Mouse (Mus musculus): ENCODE data around the gene Il23r. TPM values are rescaled to one million over a fixed set of nuclear protein-coding genes. Genes with fewer than 3 reads are reported as not detected.

Gene Il23r
- polyA plus RNA-seq, 1 experiment from 2014 or later: not detected

GRCm38 (mm10) chr6:67415276-67415675, 76.4 kb downstream of the Il23r start:
- Histone ChIP-seq H3K9ac (no peak overlapping the region), H3K27ac (no peak overlapping the region), H3K36me3 (no peaks in the 10 kb centered on the region), H3K4me3 (no peak overlapping the region), H3K27me3 (no peaks in the 10 kb centered on the region), H3K4me2 (replicated peaks) (no peak overlapping the region), H3K9me3 (replicated peaks) (no peaks in the 10 kb centered on the region), H3K4me1 (no peaks in the 10 kb centered on the region)
- ATAC-seq (ENCODE audit: low FRiP score): no peak
- WGBS: 95% methylated on average over 5 of the region's 5 CpGs

- no peaks in the 10 kb centered on the region for H3K27me3 ChIP-seq
- H3K4me1 ChIP-seq: no peaks in the 10 kb centered on the region
- no peak overlapping the region for H3K4me2 ChIP-seq (replicated peaks)
- H3K27ac ChIP-seq: no peak overlapping the region
- ATAC-seq (ENCODE audit: low FRiP score): no peak
- no peaks in the 10 kb centered on the region for H3K9me3 ChIP-seq (replicated peaks)
- no peak overlapping the region for H3K4me3 ChIP-seq
- H3K9ac ChIP-seq: no peak overlapping the region
- 84% methylated on average over 2 of the region's 2 CpGs for WGBS
- no peaks in the 10 kb centered on the region for H3K36me3 ChIP-seq
These were observed 78.3 kb downstream of the Il23r start for GRCm38 (mm10) chr6:67413378-67413777.

DNA sequence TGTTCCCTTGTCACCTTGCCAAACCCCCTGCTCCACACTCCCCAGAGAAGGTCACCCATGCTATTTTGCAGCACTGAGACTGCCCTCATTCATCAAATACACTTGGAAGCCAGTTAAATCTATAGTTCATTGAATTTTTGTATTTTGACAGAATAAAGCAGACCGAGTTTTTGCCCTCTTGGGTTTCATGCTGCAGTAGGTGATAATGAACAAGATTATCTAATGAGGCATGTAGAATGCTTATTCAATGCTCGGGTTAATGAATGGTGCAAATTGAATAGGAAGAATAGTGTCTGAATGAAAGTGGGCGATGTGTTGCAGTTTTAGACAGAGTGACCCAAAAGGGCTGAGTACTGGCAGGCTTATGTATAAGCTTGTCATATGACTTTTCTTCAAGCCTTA, 86.4 kb downstream of the Il23r start:
- no peaks in the 10 kb centered on the region for H3K27me3 ChIP-seq
- H3K4me3 ChIP-seq: no peak overlapping the region
- H3K4me2 ChIP-seq (replicated peaks): no peak overlapping the region
- no peak overlapping the region for H3K27ac ChIP-seq
- H3K9me3 ChIP-seq (replicated peaks): no peaks in the 10 kb centered on the region
- no peaks in the 10 kb centered on the region for H3K36me3 ChIP-seq
- 30% methylated on average over 3 of the region's 3 CpGs for WGBS
- ATAC-seq (ENCODE audit: low FRiP score): peak; percentile 84
- no peak overlapping the region for H3K9ac ChIP-seq
- no peaks in the 10 kb centered on the region for H3K4me1 ChIP-seq

- 78% methylated on average over 5 of the region's 5 CpGs for WGBS
- Histone ChIP-seq H3K9me3 (replicated peaks) (no peaks in the 10 kb centered on the region), H3K27me3 (no peaks in the 10 kb centered on the region), H3K36me3 (no peaks in the 10 kb centered on the region), H3K4me2 (replicated peaks) (no peak overlapping the region), H3K9ac (no peak overlapping the region), H3K27ac (no peak overlapping the region), H3K4me3 (no peak overlapping the region), H3K4me1 (no peaks in the 10 kb centered on the region)
- ATAC-seq (ENCODE audit: low FRiP score): no peak
These were observed 92.1 kb downstream of the Il23r start for GRCm38 (mm10) chr6:67399551-67399950.

DNA sequence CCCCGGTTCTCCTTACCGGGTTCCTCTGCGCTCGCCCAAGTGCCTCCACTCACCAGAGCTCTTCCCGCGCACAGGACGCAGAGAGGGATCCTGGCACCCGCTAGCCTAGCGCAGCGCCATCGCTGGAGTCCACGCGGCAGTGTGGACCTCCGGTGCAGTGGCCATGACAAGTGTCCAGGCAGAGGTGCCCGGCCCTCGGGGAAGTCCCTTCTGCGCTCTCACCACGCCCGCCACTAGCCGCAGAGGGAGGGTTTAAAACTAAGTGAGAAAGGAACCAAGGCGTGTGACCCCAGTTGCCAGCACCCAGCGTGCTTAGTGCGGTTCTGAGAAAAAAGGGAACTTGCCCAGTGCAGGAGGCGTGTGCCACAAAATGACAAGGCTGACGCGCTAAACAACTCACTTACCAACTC, 115.7 kb downstream of the Il23r start, which contains the start of gene Il12rb2:
Il12rb2 (minus strand) TSS at position 207 of the 410 bp plus-strand sequence.
- Histone ChIP-seq H3K4me3 (peak within 1 kb of the TSS; percentile 20), H3K27ac (no peak within 1 kb of the TSS), H3K36me3 (no peaks in the 10 kb centered on the region), H3K9ac (no peak within 1 kb of the TSS), H3K27me3 (peaks cover 12% of the 10 kb centered on the region), H3K9me3 (replicated peaks) (no peaks in the 10 kb centered on the region), H3K4me2 (replicated peaks) (peak within 1 kb of the TSS; percentile 53), H3K4me1 (peaks cover 6% of the 10 kb centered on the region; the same call in 1 of the 2 replicates)
- ATAC-seq (ENCODE audit: low FRiP score): no peak
- 2% methylated on average over 26 of the region's 26 CpGs for WGBS

Other genes with a start within 250 kb of the Il23r start
- 0.14 TPM in 1 of 2 replicates, not detected in the other for gene Il12rb2, start 115.7 kb downstream of the Il23r start, polyA plus RNA-seq (2016; fragmentation: Nextera tagmentation; extraction: Ambion mirVana)
- 6.2 and 6.5 TPM in 2 replicates for gene Tacstd2, start 43.9 kb upstream of the Il23r start, polyA plus RNA-seq (2016; fragmentation: Nextera tagmentation; extraction: Ambion mirVana)